Mouse (Mus musculus) embryonic fibroblast, embryonic 13.5 days (primary cell): ENCODE results near the gene Aif1. TPM values are rescaled to one million over a fixed set of nuclear protein-coding genes. Genes with fewer than 3 reads are reported as not detected.
A peak's percentile ranks its signal among the peaks of the same experiment; 100 is the strongest.
"Not testable (repeated sequence)": the region's sequence is repeated elsewhere in the genome, so short reads cannot be mapped to it uniquely, and the experiment has no call there.

Source experiments
- H3K27ac ChIP-seq: 2 replicates; pipeline ENCODE4 v1.5.1; 2012; ENCODE audit warnings: low read length, control low read depth, inconsistent platforms; ENCODE audit not compliant: insufficient read depth
- H3K4me1 ChIP-seq: 2 replicates; pipeline ENCODE4 v1.6.1; 2011; ENCODE audit warnings: low read length; ENCODE audit not compliant: control insufficient read depth, insufficient read depth
- H3K4me3 ChIP-seq: 2 replicates; pipeline ENCODE4 v1.5.1; 2011; ENCODE audit warnings: mild to moderate bottlenecking, control low read depth, low read length; ENCODE audit not compliant: insufficient read depth
- CTCF ChIP-seq: IDR thresholded peaks from 2 replicates; pipeline ENCODE4 v1.5.1; 2011; ENCODE audit warnings: mild to moderate bottlenecking, control low read depth, low read length, moderate library complexity, borderline replicate concordance; ENCODE audit not compliant: insufficient read depth
- POLR2A ChIP-seq: IDR thresholded peaks from 2 replicates; pipeline ENCODE4 v1.6.1; 2011; ENCODE audit warnings: low read depth, mild to moderate bottlenecking, control low read depth, low read length, moderate library complexity
- polyA plus RNA-seq: library from polyadenylated mRNA; stranded (reverse); fragments of >200 nt; gene quantifications from 2 replicates; pipeline ENCODE4 v1.2.4, GENCODE M21; 2011; ENCODE audit warnings: low read depth; ENCODE audit not compliant: missing spikeins, insufficient read length

Aif1 gene
- polyA plus RNA-seq, 1 experiment, result not detected

GRCm38 (mm10) chr17:35125081-35125480, 50.8 kb downstream of the Aif1 start:
- Histone ChIP-seq H3K4me1 (peaks cover 11% of the 10 kb centered on the region; the same call in 1 of the 2 replicates), H3K27ac (no peak overlapping the region), H3K4me3 (no peak overlapping the region)
- TF ChIP-seq CTCF (no peak), POLR2A (no peak)

DNA sequence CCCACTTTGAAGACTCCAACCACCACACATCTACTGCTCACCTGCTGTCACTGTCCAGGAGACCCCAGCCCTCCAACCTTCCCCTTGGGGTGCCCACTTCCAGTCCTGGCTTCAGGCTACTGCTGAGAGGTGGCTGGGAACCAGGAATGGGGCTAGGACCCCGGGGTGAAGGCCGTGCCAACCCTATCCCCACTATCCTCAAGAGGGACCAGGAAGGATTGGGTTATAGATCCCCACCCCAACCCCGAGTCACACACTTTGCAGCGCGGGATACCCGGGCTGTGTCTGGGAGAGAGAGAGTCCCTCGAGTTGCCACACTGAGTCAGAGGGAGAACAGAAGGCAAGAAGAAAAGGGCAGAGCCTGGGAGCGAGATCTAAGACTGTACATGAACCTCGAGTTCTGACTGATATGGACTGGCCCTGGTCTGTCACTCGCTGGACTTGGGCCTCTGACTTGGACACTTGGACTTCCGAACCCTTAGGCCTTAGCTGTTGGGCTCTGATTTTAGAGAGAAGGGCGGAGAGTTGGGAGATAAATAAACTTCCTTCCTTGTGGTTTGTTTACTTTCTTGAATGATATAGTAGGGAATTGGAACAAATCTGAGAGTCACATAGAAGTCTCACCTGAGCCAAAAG, 51.5 kb downstream of the Aif1 start:
- H3K4me3 ChIP-seq, H3K27ac ChIP-seq: not testable (repeated sequence)
- H3K4me1 ChIP-seq, result peaks cover 11% of the 10 kb centered on the region; the same call in 1 of the 2 replicates

DNA sequence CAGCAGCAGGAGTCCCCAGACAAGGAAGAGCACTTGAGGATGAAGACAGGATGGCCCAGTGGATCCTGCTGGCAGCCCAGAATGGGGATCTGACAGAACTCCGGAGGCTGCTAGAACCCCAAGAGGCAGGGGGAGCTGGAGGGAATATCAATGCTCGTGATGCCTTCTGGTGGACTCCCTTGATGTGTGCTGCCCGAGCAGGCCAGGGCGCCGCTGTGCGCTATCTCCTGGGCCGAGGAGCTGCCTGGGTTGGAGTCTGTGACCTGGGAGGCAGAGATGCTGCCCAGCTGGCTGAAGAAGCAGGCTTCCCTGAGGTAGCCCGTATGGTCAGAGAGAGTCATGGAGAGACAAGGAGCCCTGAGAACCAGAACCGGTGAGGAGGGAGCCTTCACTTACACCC, 52.6 kb downstream of the Aif1 start:
- H3K4me3 ChIP-seq, H3K27ac ChIP-seq: not testable (repeated sequence)
- peaks cover 11% of the 10 kb centered on the region; the same call in 1 of the 2 replicates for H3K4me1 ChIP-seq

GRCm38 (mm10) chr17:35121871-35122303, 54.0 kb downstream of the Aif1 start, which contains the start of gene Csnk2b:
Gene Csnk2b (minus strand): TSS chr17:35122053.
- no peak for TF ChIP-seq POLR2A
- no peak for TF ChIP-seq CTCF
- H3K4me3 ChIP-seq, result peak within 1 kb of the TSS; percentile 97
- H3K4me1 ChIP-seq, result peaks cover 4% of the 10 kb centered on the region; the same call in 1 of the 2 replicates
- H3K27ac ChIP-seq, result peak within 1 kb of the TSS; percentile 56

GRCm38 (mm10) chr17:35121143-35121799, 54.6 kb downstream of the Aif1 start, which contains the start of gene Gpank1:
Gene Gpank1 (plus strand): TSS chr17:35121455.
- TF ChIP-seq CTCF (no peak), POLR2A (peak; percentile 63; the same call in 1 of the 2 replicates)
- Histone ChIP-seq H3K27ac (peak within 1 kb of the TSS; percentile 56), H3K4me3 (peak within 1 kb of the TSS; percentile 97), H3K4me1 (peaks cover 3% of the 10 kb centered on the region; the same call in 1 of the 2 replicates)

Other genes with a start within 250 kb of the Aif1 start
- gene Neu1, start 244.8 kb downstream of the Aif1 start, polyA plus RNA-seq, result 10.0 and 11.3 TPM in 2 replicates
- 20.9 and 36.6 TPM in 2 replicates for gene Hspa1b, start 216.8 kb downstream of the Aif1 start, polyA plus RNA-seq
- gene Gm20481, start 206.2 kb downstream of the Aif1 start, polyA plus RNA-seq, result not detected in 2 replicates
- gene Hspa1a, start 203.9 kb downstream of the Aif1 start, polyA plus RNA-seq, result 6.0 and 6.5 TPM in 2 replicates
- not detected in 2 replicates for gene Hspa1l, start 203.4 kb downstream of the Aif1 start, polyA plus RNA-seq
- gene Lsm2, start 194.2 kb downstream of the Aif1 start, polyA plus RNA-seq, result 74.8 and 93.3 TPM in 2 replicates
- gene Vars, start 175.1 kb downstream of the Aif1 start, polyA plus RNA-seq, result 81.3 and 85.7 TPM in 2 replicates
- gene Vwa7, start 159.5 kb downstream of the Aif1 start, polyA plus RNA-seq, result 0.12 and 0.26 TPM in 2 replicates
- gene Sapcd1, start 148.1 kb downstream of the Aif1 start, polyA plus RNA-seq, result not detected in 2 replicates
- 1.2 and 2.8 TPM in 2 replicates for gene Msh5, start 129.3 kb downstream of the Aif1 start, polyA plus RNA-seq
- gene Clic1, start 126.1 kb downstream of the Aif1 start, polyA plus RNA-seq, result 266 and 360 TPM in 2 replicates
- gene Ddah2, start 117.0 kb downstream of the Aif1 start, polyA plus RNA-seq, result 46.4 and 52.8 TPM in 2 replicates
- not detected in 2 replicates for gene Ly6g6c, start 110.7 kb downstream of the Aif1 start, polyA plus RNA-seq
- 0.22 TPM in 1 of 2 replicates, not detected in the other for gene Mpig6b, start 109.9 kb downstream of the Aif1 start, polyA plus RNA-seq
- not detected in 2 replicates for gene Ly6g6e, start 99.2 kb downstream of the Aif1 start, polyA plus RNA-seq
- not detected in 2 replicates for gene Ly6g6d, start 98.0 kb downstream of the Aif1 start, polyA plus RNA-seq
- gene Ly6g6f, start 90.5 kb downstream of the Aif1 start, polyA plus RNA-seq, result not detected in 2 replicates
- gene Abhd16a, start 86.8 kb downstream of the Aif1 start, polyA plus RNA-seq, result 31.8 and 33.9 TPM in 2 replicates
- not detected in 2 replicates for gene Ly6g5c, start 67.8 kb downstream of the Aif1 start, polyA plus RNA-seq
- 0.74 TPM in 1 of 2 replicates, not detected in the other for gene Ly6g5b, start 60.6 kb downstream of the Aif1 start, polyA plus RNA-seq
- gene Gpank1, start 54.6 kb downstream of the Aif1 start, polyA plus RNA-seq, result 8.9 and 10.2 TPM in 2 replicates
- gene Csnk2b, start 54.0 kb downstream of the Aif1 start, polyA plus RNA-seq, result 164 and 169 TPM in 2 replicates
- gene D17H6S53E, start 49.7 kb downstream of the Aif1 start, polyA plus RNA-seq, result 16.1 and 18.4 TPM in 2 replicates
- gene Apom, start 44.0 kb downstream of the Aif1 start, polyA plus RNA-seq, result 0.48 TPM in 1 of 2 replicates, not detected in the other
- 193 and 196 TPM in 2 replicates for gene Bag6, start 40.9 kb downstream of the Aif1 start, polyA plus RNA-seq
- gene Prrc2a, start 11.2 kb downstream of the Aif1 start, polyA plus RNA-seq, result 174 and 183 TPM in 2 replicates
- 2.5 and 3.5 TPM in 2 replicates for gene Lst1, start 12.4 kb upstream of the Aif1 start, polyA plus RNA-seq
- gene Ltb, start 18.4 kb upstream of the Aif1 start, polyA plus RNA-seq, result not detected in 2 replicates
- gene Tnf, start 25.9 kb upstream of the Aif1 start, polyA plus RNA-seq, result 0.35 TPM in 1 of 2 replicates, not detected in the other
- not detected in 2 replicates for gene Lta, start 29.3 kb upstream of the Aif1 start, polyA plus RNA-seq
- not detected in 2 replicates for gene Gm16181, start 44.8 kb upstream of the Aif1 start, polyA plus RNA-seq
- gene Atp6v1g2, start 57.6 kb upstream of the Aif1 start, polyA plus RNA-seq, result 2.0 and 3.7 TPM in 2 replicates
- gene Nfkbil1, start 59.7 kb upstream of the Aif1 start, polyA plus RNA-seq, result 7.9 and 10.1 TPM in 2 replicates
- 182 and 227 TPM in 2 replicates for gene Ddx39b, start 65.7 kb upstream of the Aif1 start, polyA plus RNA-seq
- 98.1 and 108 TPM in 2 replicates for gene H2-D1, start 86.7 kb upstream of the Aif1 start, polyA plus RNA-seq
- gene H2-Q1, start 144.3 kb upstream of the Aif1 start, polyA plus RNA-seq, result not detected in 2 replicates
- not detected in 2 replicates for gene H2-Q2, start 166.2 kb upstream of the Aif1 start, polyA plus RNA-seq
- 6.7 and 13.7 TPM in 2 replicates for gene H2-Q4, start 203.5 kb upstream of the Aif1 start, polyA plus RNA-seq
- gene H2-Q6, start 248.8 kb upstream of the Aif1 start, polyA plus RNA-seq, result 0.28 and 0.32 TPM in 2 replicates